Mouse (Mus musculus): ENCODE data around the gene Tcea3. TPM values are rescaled to one million over a fixed set of nuclear protein-coding genes. Genes with fewer than 3 reads are reported as not detected.

The Tcea3 gene
- polyA plus RNA-seq, 1 experiment from 2014 or later, result 37.6 TPM

DNA sequence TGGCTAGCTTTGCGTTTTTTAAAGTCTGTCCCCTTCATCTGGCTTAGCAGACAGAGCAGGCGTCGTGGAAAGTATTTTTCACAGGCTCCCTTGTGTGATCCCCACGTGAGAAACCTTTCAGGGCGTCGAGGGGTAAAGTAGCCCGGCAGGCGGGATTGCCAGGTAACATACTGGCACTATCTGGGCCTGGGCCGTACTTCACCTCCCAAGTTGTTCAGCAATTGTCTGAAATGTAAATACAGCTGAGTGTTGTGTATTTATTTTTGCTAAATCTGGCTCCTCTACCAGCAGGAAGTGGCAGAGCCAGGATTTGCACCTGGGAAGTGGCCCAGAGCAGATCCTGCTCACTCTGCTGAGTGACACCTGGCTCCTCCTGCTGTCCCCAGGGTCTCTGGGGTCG lies 30.5 kb upstream of the Tcea3 start:
- no peak for ATAC-seq
- no peak for TF ChIP-seq CTCF (IDR thresholded peaks at IDR 0.05; ENCODE audit: low read depth)
- no peak for TF ChIP-seq EP300 (IDR thresholded peaks at IDR 0.05; ENCODE audit: low read depth)
- Histone ChIP-seq H3K4me2 (ENCODE audit: low read depth, low read length) (no peak overlapping the region), H3K27ac (ENCODE audit: low read depth) (peak overlapping the region; percentile 72), H3K4me1 (ENCODE audit: insufficient read depth) (no peaks in the 10 kb centered on the region), H3K27me3 (ENCODE audit: insufficient read depth, low read length) (0 out of 2 replicates have a peak, but pooled peaks cover 7% of the 10 kb centered on the region), H3K9me3 (ENCODE audit: low read length) (no peaks in the 10 kb centered on the region), H3K9ac (replicated peaks) (no peak overlapping the region; the same call in 1 of the 2 replicates), H3K4me3 (ENCODE audit: low read depth, low read length) (no peak overlapping the region), H3K36me3 (replicated peaks; ENCODE audit: insufficient read depth, low read length) (no peaks in the 10 kb centered on the region)
- DNase-seq, result no peak
- WGBS (ENCODE audit: insufficient replicate concordance), result 47% methylated on average over 10 of the region's 10 CpGs

DNA sequence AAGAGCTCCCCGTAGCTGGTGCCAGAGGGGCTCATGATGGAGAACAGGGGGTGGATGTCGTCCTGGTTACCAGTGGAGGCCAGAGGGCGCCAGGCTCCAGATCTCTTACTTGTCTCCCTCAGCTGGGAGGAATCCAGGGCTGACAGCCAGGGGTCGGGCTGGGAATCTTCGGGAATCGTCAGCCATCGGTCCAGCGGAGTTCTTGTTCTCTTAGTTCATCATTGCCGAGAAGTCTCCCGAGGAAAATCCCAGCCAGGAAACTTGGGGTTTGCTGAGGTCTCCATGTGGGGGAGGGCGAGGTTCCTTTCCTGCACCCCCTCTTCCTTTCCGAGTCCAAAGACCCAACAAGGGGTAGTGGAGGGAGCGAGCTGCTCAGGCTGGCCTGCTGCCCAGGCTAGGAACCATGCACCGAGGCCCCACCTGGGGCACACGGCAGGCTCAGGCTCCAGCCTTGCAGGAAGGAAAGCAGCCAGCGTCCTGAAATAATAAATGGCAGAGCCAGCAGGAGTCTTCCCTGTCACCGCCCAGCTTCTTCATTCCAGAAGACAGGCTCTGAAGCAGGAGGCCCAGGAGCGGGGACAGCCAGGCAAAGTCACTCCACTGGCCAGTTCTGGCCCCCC lies 28.8 kb upstream of the Tcea3 start:
- ATAC-seq (no peak), DNase-seq (no peak)
- TF ChIP-seq EP300 (IDR thresholded peaks at IDR 0.05; ENCODE audit: low read depth), result no peak
- TF ChIP-seq CTCF (IDR thresholded peaks at IDR 0.05; ENCODE audit: low read depth), result no peak
- H3K4me3 ChIP-seq (ENCODE audit: low read depth, low read length), result no peak overlapping the region
- H3K27ac ChIP-seq (ENCODE audit: low read depth), result 0 out of 2 replicates have a peak overlapping the region, but pooled peaks have one; percentile 22
- no peak overlapping the region for H3K9ac ChIP-seq (replicated peaks)
- WGBS (ENCODE audit: insufficient replicate concordance), result 28% methylated on average over 18 of the region's 18 CpGs
- H3K9me3 ChIP-seq (ENCODE audit: low read length), result no peaks in the 10 kb centered on the region
- H3K4me1 ChIP-seq (ENCODE audit: insufficient read depth), result no peaks in the 10 kb centered on the region
- H3K27me3 ChIP-seq (ENCODE audit: insufficient read depth, low read length), result 0 out of 2 replicates have a peak, but pooled peaks cover 7% of the 10 kb centered on the region
- H3K4me2 ChIP-seq (ENCODE audit: low read depth, low read length), result no peak overlapping the region
- H3K36me3 ChIP-seq (replicated peaks; ENCODE audit: insufficient read depth, low read length), result no peaks in the 10 kb centered on the region

DNA sequence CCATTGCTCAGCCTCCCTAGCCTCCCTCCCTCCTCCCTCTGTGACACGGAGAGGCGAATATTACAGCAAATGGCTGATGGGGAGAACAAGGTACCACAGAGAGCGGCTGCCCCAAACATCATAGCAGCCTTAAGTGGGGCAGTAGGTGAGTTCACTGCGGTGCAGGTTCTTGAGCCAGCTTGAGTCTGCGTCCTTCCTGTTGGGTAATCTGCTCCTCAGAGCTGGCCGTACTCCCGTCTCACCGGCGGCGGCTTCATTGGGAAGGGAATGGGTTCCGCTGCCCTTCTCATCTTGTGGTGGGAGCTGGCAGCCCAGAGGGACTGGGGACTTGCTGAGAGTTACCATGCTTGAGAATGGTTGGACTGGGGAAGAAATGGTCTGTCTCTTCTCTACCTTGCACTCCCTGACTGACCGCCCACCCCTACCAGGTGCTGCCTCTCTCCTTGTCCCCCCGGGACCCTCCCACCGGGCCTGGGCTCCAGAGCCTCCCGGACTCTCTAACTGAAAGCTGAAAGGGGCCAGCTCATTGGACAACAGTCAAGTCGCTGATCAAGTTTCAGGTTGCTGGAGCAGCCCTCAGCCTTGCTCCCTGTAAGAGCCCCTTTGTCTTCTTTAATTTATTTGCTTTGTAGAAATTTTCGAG lies 27.3 kb upstream of the Tcea3 start:
- TF ChIP-seq EP300 (IDR thresholded peaks at IDR 0.05; ENCODE audit: low read depth) (no peak), CTCF (IDR thresholded peaks at IDR 0.05; ENCODE audit: low read depth) (no peak)
- DNase-seq, result no peak
- 17% methylated on average over 17 of the region's 17 CpGs for WGBS (ENCODE audit: insufficient replicate concordance)
- Histone ChIP-seq H3K4me1 (ENCODE audit: insufficient read depth) (no peaks in the 10 kb centered on the region), H3K36me3 (replicated peaks; ENCODE audit: insufficient read depth, low read length) (no peaks in the 10 kb centered on the region), H3K9ac (replicated peaks) (no peak overlapping the region), H3K27me3 (ENCODE audit: insufficient read depth, low read length) (0 out of 2 replicates have a peak, but pooled peaks cover 7% of the 10 kb centered on the region), H3K27ac (ENCODE audit: low read depth) (no peak overlapping the region), H3K4me3 (ENCODE audit: low read depth, low read length) (no peak overlapping the region), H3K9me3 (ENCODE audit: low read length) (no peaks in the 10 kb centered on the region), H3K4me2 (ENCODE audit: low read depth, low read length) (no peak overlapping the region)
- no peak for ATAC-seq

DNA sequence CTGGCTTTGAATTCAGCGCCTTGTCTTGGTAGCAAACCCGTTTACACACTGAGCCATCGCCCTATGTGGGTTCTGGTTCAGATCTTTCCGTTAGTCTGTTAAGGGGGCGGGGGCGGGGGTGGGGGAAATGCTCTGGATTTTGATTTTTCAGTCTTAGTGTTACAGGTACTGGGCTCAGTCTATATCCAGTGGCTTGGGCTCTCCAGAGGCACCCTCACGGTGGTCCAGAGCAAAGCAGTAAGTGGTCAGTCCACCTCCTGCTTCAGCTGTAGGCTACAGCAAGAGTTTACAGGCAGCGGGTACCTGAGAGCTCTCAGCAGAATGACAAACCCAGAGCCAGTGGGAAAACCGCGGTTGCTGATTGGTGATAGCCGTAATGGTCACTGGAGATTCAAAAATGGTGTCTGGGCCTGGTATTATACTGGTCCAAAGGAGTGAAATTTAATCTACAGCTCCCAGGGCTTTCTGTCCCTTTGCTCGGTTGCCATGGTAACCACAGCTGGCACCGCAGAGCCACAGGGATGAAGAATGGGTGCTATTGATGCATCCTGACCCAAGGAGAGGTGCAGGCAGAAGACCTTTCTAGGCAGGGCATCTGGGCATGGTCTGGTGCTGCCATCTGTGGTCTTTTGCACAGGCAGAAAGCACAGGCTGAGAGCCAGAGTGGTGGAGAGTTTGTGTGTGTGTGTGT lies 23.8 kb upstream of the Tcea3 start:
- no peak for ATAC-seq
- Histone ChIP-seq H3K27me3 (ENCODE audit: insufficient read depth, low read length) (0 out of 2 replicates have a peak, but pooled peaks cover 5% of the 10 kb centered on the region), H3K9ac (replicated peaks) (no peak overlapping the region), H3K9me3 (ENCODE audit: low read length) (no peaks in the 10 kb centered on the region), H3K4me2 (ENCODE audit: low read depth, low read length) (no peak overlapping the region), H3K4me3 (ENCODE audit: low read depth, low read length) (no peak overlapping the region), H3K4me1 (ENCODE audit: insufficient read depth) (no peaks in the 10 kb centered on the region), H3K36me3 (replicated peaks; ENCODE audit: insufficient read depth, low read length) (no peaks in the 10 kb centered on the region), H3K27ac (ENCODE audit: low read depth) (no peak overlapping the region)
- no peak for TF ChIP-seq EP300 (IDR thresholded peaks at IDR 0.05; ENCODE audit: low read depth)
- DNase-seq, result no peak
- WGBS (ENCODE audit: insufficient replicate concordance), result 68% methylated on average over 13 of the region's 13 CpGs

DNA sequence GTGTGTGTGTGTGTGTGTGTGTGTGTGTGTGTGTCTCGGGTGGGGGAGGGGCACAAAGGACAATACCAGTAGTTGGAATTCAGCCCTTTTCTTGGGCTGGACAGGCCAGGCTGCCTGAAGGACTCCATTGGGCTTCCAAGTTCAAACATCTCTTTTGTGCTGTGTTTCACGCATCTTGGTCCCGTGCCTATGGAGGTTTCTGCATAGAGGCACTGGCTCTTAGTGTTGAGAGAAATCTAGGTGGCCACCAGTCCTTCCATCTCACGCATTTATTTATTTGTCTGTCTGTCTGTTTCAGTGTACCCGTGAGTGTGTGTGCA lies 23.3 kb upstream of the Tcea3 start:
- WGBS (ENCODE audit: insufficient replicate concordance), result 69% methylated on average over 5 of the region's 5 CpGs
- Histone ChIP-seq H3K4me1 (ENCODE audit: insufficient read depth) (no peaks in the 10 kb centered on the region), H3K36me3 (replicated peaks; ENCODE audit: insufficient read depth, low read length) (no peaks in the 10 kb centered on the region), H3K4me3 (ENCODE audit: low read depth, low read length) (no peak overlapping the region), H3K9me3 (ENCODE audit: low read length) (no peaks in the 10 kb centered on the region), H3K27me3 (ENCODE audit: insufficient read depth, low read length) (0 out of 2 replicates have a peak, but pooled peaks cover 4% of the 10 kb centered on the region), H3K27ac (ENCODE audit: low read depth) (no peak overlapping the region), H3K4me2 (ENCODE audit: low read depth, low read length) (no peak overlapping the region), H3K9ac (replicated peaks) (no peak overlapping the region)
- ATAC-seq (no peak), DNase-seq (no peak)
- TF ChIP-seq EP300 (IDR thresholded peaks at IDR 0.05; ENCODE audit: low read depth) (no peak), CTCF (IDR thresholded peaks at IDR 0.05; ENCODE audit: low read depth) (no peak)

DNA sequence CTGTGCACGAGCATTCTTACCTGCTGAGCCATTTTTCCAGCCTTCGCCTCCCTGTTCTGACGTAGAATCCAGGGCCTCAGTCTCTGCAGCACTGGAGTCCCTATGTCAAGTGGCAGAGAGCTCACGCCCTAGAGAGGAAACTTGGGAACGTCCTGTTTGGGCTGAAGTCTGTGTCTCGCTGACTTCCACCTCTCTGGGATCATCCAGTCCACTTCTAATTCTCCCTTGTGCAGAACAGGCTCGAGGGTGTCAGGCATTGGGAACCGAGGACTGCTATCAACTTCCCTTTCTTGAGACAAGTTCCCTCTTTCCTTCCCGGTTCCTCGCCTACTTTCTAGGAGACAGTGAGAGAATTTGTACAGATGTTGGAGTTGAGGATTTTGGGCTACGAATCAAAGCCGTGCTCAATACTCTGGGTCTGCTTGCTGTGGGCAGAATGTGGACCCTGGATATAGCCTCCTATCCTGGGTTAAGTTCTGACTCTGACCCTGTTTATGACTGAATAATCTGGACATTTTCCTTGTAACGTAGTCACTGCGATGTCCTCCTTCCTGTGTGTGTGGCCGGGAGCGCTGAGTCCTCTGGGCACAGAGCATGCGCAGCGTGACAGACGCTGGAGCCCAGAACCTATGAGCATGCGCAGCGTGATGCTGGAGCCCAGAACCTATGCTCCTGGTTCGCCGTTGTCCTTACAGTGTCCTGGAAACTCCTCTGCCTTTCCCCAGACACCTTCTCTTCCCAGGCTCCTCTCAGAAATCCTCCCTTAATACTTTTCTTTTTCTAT lies 22.7 kb upstream of the Tcea3 start:
- no peak for ATAC-seq
- Histone ChIP-seq H3K9me3 (ENCODE audit: low read length) (no peaks in the 10 kb centered on the region), H3K4me2 (ENCODE audit: low read depth, low read length) (no peak overlapping the region), H3K36me3 (replicated peaks; ENCODE audit: insufficient read depth, low read length) (no peaks in the 10 kb centered on the region), H3K27me3 (ENCODE audit: insufficient read depth, low read length) (0 out of 2 replicates have a peak, but pooled peaks cover 2% of the 10 kb centered on the region), H3K4me1 (ENCODE audit: insufficient read depth) (no peaks in the 10 kb centered on the region), H3K27ac (ENCODE audit: low read depth) (no peak overlapping the region), H3K9ac (replicated peaks) (no peak overlapping the region), H3K4me3 (ENCODE audit: low read depth, low read length) (no peak overlapping the region)
- 60% methylated on average over 23 of the region's 23 CpGs for WGBS (ENCODE audit: insufficient replicate concordance)
- TF ChIP-seq EP300 (IDR thresholded peaks at IDR 0.05; ENCODE audit: low read depth), result no peak
- TF ChIP-seq CTCF (IDR thresholded peaks at IDR 0.05; ENCODE audit: low read depth), result no peak
- no peak for DNase-seq

Measured in liver, postnatal 0 days (tissue).